ENCODE assay signal across 35 mouse cellular contexts in the genomic region with DNA sequence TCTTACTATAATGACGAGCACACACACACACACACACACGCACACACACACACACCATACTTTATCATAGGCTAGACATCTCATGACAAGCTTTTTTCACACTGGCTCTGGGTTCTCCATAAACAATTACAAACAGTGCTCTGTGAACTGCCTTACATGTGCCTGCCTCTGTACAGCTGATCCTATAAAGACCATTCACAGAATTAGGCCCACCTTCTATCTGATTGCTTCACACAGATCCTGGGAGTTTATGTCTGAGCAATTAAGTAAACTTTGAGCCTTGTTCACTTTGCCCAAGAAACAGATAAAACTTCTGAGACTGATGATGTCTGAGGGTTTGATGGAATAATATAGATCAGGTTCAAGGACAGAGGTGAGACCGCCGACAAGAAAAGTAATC. TPM values are rescaled to one million over a fixed set of nuclear protein-coding genes. Genes with fewer than 3 reads are reported as not detected.
"Had no signal": no experiment of that assay in that cellular context is flagged by ENCODE, and none has a peak within 500 bp of the region (broad histone marks: within the 10 kb centered on the region; RNA-seq: fewer than 3 reads in every experiment).

No protein-coding gene starts in this region.

- H3K4me1 ChIP-seq: limb, embryonic 12.5 days; limb, embryonic 13.5 days; limb, embryonic 15.5 days; liver, embryonic 12.5 days; liver, embryonic 13.5 days; liver, embryonic 15.5 days; lung, embryonic 15.5 days; megakaryocyte, embryonic 14.5 days; midbrain, embryonic 10.5 days; midbrain, embryonic 12.5 days; midbrain, embryonic 13.5 days; midbrain, embryonic 15.5 days had no signal

- H3K4me3 ChIP-seq: limb, embryonic 10.5 days; limb, embryonic 12.5 days; limb, embryonic 13.5 days; limb, embryonic 15.5 days; liver, embryonic 12.5 days; liver, embryonic 13.5 days; liver, embryonic 15.5 days; lung, embryonic 15.5 days; megakaryocyte, embryonic 14.5 days; midbrain, embryonic 10.5 days; midbrain, embryonic 12.5 days; midbrain, embryonic 13.5 days; midbrain, embryonic 15.5 days; myocyte had no signal

- H3K4me2 ChIP-seq: limb, embryonic 12.5 days; limb, embryonic 13.5 days; limb, embryonic 15.5 days; liver, embryonic 11.5 days; liver, embryonic 12.5 days; liver, embryonic 13.5 days; liver, embryonic 15.5 days; lung, embryonic 14.5 days; lung, embryonic 15.5 days; midbrain, embryonic 11.5 days; midbrain, embryonic 12.5 days; midbrain, embryonic 13.5 days; midbrain, embryonic 15.5 days had no signal

- ATAC-seq: liver, embryonic 12.5 days; liver, postnatal 0 days; lung, postnatal 0 days; midbrain, embryonic 13.5 days; midbrain, embryonic 15.5 days; midbrain, embryonic 16.5 days had no signal

- H3K27me3 ChIP-seq: limb, embryonic 12.5 days; limb, embryonic 13.5 days; limb, embryonic 15.5 days; liver, embryonic 12.5 days; liver, embryonic 13.5 days; liver, embryonic 15.5 days; lung, embryonic 15.5 days; midbrain, embryonic 12.5 days; midbrain, embryonic 13.5 days; midbrain, embryonic 15.5 days had no signal

- H3K27ac ChIP-seq: limb, embryonic 10.5 days; limb, embryonic 12.5 days; limb, embryonic 13.5 days; limb, embryonic 15.5 days; liver, embryonic 12.5 days; liver, embryonic 13.5 days; liver, embryonic 14.5 days; liver, embryonic 15.5 days; lung, embryonic 15.5 days; macrophage; midbrain, embryonic 10.5 days; midbrain, embryonic 12.5 days; midbrain, embryonic 13.5 days; midbrain, embryonic 15.5 days had no signal

- H3K9ac ChIP-seq: limb, embryonic 12.5 days; limb, embryonic 13.5 days; limb, embryonic 15.5 days; liver, embryonic 12.5 days; liver, embryonic 13.5 days; liver, embryonic 14.5 days; liver, embryonic 15.5 days; liver, postnatal 0 days; lung, embryonic 14.5 days; lung, embryonic 15.5 days; midbrain, embryonic 12.5 days; midbrain, embryonic 13.5 days; midbrain, embryonic 15.5 days had no signal

- DNase-seq: left cerebral cortex, postnatal 4 days; liver; liver, embryonic 13.5 days; liver, postnatal 0 days; lung, adult 18-20 months; lung, adult 2 months; lung, embryonic 14.5 days; lung, postnatal 10 days; lung, postnatal 14 days; lung, postnatal 36 days; lung, postnatal 4 days; midbrain, embryonic 14.5 days had no signal

- H3K9me3 ChIP-seq: limb, embryonic 10.5 days; limb, embryonic 12.5 days; limb, embryonic 13.5 days; limb, embryonic 15.5 days; liver, embryonic 12.5 days; liver, embryonic 13.5 days; liver, embryonic 15.5 days; lung, embryonic 15.5 days; midbrain, embryonic 10.5 days; midbrain, embryonic 12.5 days; midbrain, embryonic 13.5 days; midbrain, embryonic 15.5 days had no signal

- H3K36me3 ChIP-seq: limb, embryonic 10.5 days; limb, embryonic 12.5 days; limb, embryonic 13.5 days; limb, embryonic 15.5 days; liver, embryonic 12.5 days; liver, embryonic 13.5 days; liver, embryonic 15.5 days; lung, embryonic 15.5 days; midbrain, embryonic 10.5 days; midbrain, embryonic 12.5 days; midbrain, embryonic 13.5 days; midbrain, embryonic 15.5 days had no signal

RNA-seq across cellular contexts. Expression of gene Ccdc180, which starts 21.8 kb away (rescaled TPM):
- total RNA-seq: left cerebral cortex, postnatal 25 days; liver, adult 2 months; monocyte, adult 5-6 weeks had no signal
- polyA plus RNA-seq: limb, embryonic 10.5 days; limb, embryonic 11.5 days; limb, embryonic 12.5 days; midbrain, embryonic 11.5 days; midbrain, embryonic 12.5 days; myocyte had no signal
